ENCODE assay signal across 24 mouse cellular contexts in the genomic region with DNA sequence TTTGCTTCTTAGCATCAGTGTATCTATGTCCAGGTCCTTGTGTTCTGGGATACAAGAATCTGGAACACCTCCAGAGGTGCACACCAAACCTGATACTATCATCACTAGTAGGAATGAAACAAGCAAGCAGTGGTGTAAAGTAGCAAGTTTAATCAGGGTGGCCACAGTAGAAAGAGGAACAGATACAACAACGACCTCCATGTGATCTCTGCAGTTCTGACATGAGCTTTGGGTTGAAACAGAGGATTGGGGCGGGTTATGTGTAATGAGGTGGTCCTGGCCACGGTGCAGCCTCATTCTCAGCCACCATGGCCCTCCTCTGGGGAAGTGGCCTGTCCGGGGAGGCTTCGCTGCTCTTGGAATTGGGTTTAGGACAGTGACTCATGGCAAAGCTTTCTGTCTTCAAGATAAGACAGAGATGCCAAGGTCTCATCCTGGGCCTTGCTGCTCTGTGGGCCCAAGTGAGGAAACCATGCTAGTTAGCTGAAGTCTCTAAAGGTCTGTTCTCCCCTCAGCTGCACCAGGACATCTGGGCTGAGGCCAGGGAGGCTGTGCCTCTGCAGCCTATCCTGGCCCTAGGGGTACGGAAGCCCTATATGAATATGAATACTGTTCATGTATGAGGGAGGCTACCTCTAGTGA. TPM values are rescaled to one million over a fixed set of nuclear protein-coding genes. Genes with fewer than 3 reads are reported as not detected.
DNase-seq lines count a peak whose midpoint lies in the region; ATAC-seq lines count a peak whose summit lies in the region.
"Had no signal": no experiment of that assay in that cellular context is flagged by ENCODE, and none has a peak within 500 bp of the region (broad histone marks: within the 10 kb centered on the region; RNA-seq: fewer than 3 reads in every experiment).

No protein-coding gene starts in this region.

- peak; percentile 56; the same call in 1 of the 2 replicates for ATAC-seq in common myeloid progenitor, adult 5-6 weeks (replicated peaks; ENCODE audit: low read depth, poor library complexity, severe bottlenecking)
- ATAC-seq: CD4-positive, CD25-positive, alpha-beta regulatory T cell, adult 4 months; forebrain, embryonic 15.5 days; intestine, postnatal 0 days; midbrain, embryonic 13.5 days had no signal

- peak; percentile 70 for DNase-seq in heart, adult 11 months
- no peak for DNase-seq in heart, adult 18-20 months
- peak; percentile 47 for DNase-seq in A20 (ENCODE audit: low read depth, low spot score)
- DNase-seq in adrenal gland, adult 8-10 months, result peak; percentile 72
- no peak for DNase-seq in spleen, postnatal 36 days (ENCODE audit: low spot score in 2 of 2)
- DNase-seq in right cerebral cortex, postnatal 4 days, result no peak
- DNase-seq in frontal cortex, postnatal 36 days (ENCODE audit: low spot score in 2 of 2), result no peak
- DNase-seq: cerebellum, adult 8-10 months; cerebellum, postnatal 25 days; embryo, embryonic 11 days; gastrocnemius, postnatal 10 days; heart, postnatal 4 days; kidney, adult 9 months; kidney, postnatal 10 days; layer of hippocampus, adult 9-11 months; right cerebral cortex, postnatal 25 days; thymus, postnatal 14 days had no signal

RNA-seq across cellular contexts. Expression of a gene that starts 13.8 kb away (rescaled TPM):
- total RNA-seq in heart, adult 18-20 months (2021), result not detected
- under 1 TPM in 1 of 4 experiments, not detected in 3; 0.87 TPM for total RNA-seq in adrenal gland, adult 8-10 months (2022)
- total RNA-seq in common myeloid progenitor, adult 5-6 weeks (2017), result not detected in 2 replicates
- total RNA-seq: gastrocnemius, postnatal 10 days; heart, postnatal 4 days; left cerebral cortex, postnatal 14 days; monocyte, adult 5-6 weeks had no signal

RNA-seq across cellular contexts. Expression of a gene that starts 41.7 kb away (rescaled TPM):
- under 1 TPM; 0.59 to 0.62 TPM for total RNA-seq in heart, adult 18-20 months (2021)
- 1 to 10 TPM in 1 of 4 experiments, under 1 TPM in 3; 0.58 to 1.8 (median 0.87) TPM for total RNA-seq in adrenal gland, adult 8-10 months (2022)
- 0.46 and 0.78 TPM in 2 replicates for total RNA-seq in common myeloid progenitor, adult 5-6 weeks (2017)

RNA-seq across cellular contexts. Expression of a gene that starts 58.2 kb away (rescaled TPM):
- 1 to 10 TPM; 5.6 to 7.2 TPM for total RNA-seq in heart, adult 18-20 months (2021)
- total RNA-seq in adrenal gland, adult 8-10 months (2022), result 10 to 100 TPM; 17.3 to 27.2 (median 24.3) TPM
- 8.1 and 11.4 TPM in 2 replicates for total RNA-seq in common myeloid progenitor, adult 5-6 weeks (2017)

Comparison
In these comparisons a context has a peak if more than half of its experiments do, and no peak if none do; other contexts are left out.
1. DNase-seq: peak in heart, adult 11 months (single experiment), A20 (single experiment) and adrenal gland, adult 8-10 months (single experiment); none in heart, adult 18-20 months (0 of 2), spleen, postnatal 36 days (0 of 2), right cerebral cortex, postnatal 4 days (single experiment) and frontal cortex, postnatal 36 days (0 of 2).